Mouse (Mus musculus): ENCODE results near the gene Pkp1.

DNA sequence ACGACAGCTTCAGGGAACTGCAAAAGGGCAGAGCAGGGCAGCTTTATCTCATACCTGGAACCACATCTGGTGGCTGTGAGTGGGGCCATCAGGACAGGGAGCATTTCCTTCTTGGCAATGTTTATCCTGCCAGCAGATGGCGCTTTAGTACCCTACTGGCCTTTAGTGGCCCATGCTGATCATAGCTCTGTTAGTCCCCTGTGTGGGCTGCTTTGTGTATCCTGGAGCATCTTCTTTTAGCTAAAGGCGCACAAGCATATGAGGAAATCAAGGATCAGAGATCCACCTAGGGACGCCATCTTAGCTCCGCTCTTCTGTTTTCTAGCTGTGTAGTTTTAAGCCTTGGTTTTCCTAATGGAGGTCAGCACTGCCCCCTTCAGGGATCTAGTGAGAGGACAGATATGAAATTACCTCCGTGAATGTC, 71.9 kb downstream of the Pkp1 start:
- TF ChIP-seq POLR2A (IDR thresholded peaks at IDR 0.05; ENCODE audit: low read depth, low read length): no peak
- TF ChIP-seq CTCF (IDR thresholded peaks at IDR 0.05; ENCODE audit: borderline replicate concordance, insufficient read depth, low read length): no peak
